Mouse (Mus musculus) liver, adult 2 months (tissue): ENCODE data around the gene Thap2.

ENCODE experiments used
- CTCF ChIP-seq: fragments of 200-500 bp; IDR thresholded peaks from 2 replicates; pipeline ENCODE4 v1.5.1; 2011; ENCODE audit warnings: low read depth, low read length, control low read depth
- POLR2A ChIP-seq: fragments of 200-500 bp; IDR thresholded peaks from 2 replicates; pipeline ENCODE4 v1.6.1; 2011; ENCODE audit warnings: low read length, control low read depth; ENCODE audit not compliant: insufficient read depth; ENCODE audit errors: extremely low read depth

- no peak for TF ChIP-seq POLR2A
- no peak for TF ChIP-seq CTCF
These were observed 29.2 kb downstream of the Thap2 start for GRCm38 (mm10) chr10:115355016-115355415.
